Mouse (Mus musculus) olfactory bulb, adult 2 months (tissue): ENCODE measurements at regions not wholly inside any gene's neighbourhood (a gene's known extent, or its start where the extent isn't known, plus 50 kb on each side); places are given as distances from the start of the nearest gene placed in this dataset.

ENCODE experiments used
- CTCF ChIP-seq: fragments of 200-500 bp; IDR thresholded peaks from 2 replicates; pipeline ENCODE4 v1.5.1; 2012; ENCODE audit warnings: low read depth, mild to moderate bottlenecking, low read length, moderate library complexity; ENCODE audit not compliant: insufficient read depth
- POLR2A ChIP-seq: fragments of 200-500 bp; IDR thresholded peaks from 2 replicates; pipeline ENCODE4 v1.6.1; 2012; ENCODE audit warnings: mild to moderate bottlenecking, low read depth, low read length, moderate library complexity; ENCODE audit not compliant: insufficient read depth

GRCm38 (mm10) chr1:42504491-42504890 lies 191.1 kb upstream of the Pou3f3 start:
- TF ChIP-seq CTCF (no peak), POLR2A (no peak)
